Mouse (Mus musculus) forebrain, embryonic 14.5 days (tissue): Measurements from ENCODE around the gene Mindy2. TPM values are rescaled to one million over a fixed set of nuclear protein-coding genes. Genes with fewer than 3 reads are reported as not detected.

Experiments
- ATAC-seq: fragments of 200-750 bp; cut with Nextera tagmentation; 2 replicates; pipeline ENCODE4 v1.8.0; 2017; ENCODE audit warnings: mild to moderate bottlenecking, moderate library complexity
- DNase-seq: peaks from one replicate; pipeline ENCODE4 v3.0.0-alpha.2; 2015; ENCODE audit warnings: low spot score
- H3K27ac ChIP-seq: fragments of 300-500 bp; sonication (generic); 2 replicates; pipeline ENCODE4 v1.5.1; 2014; ENCODE audit warnings: low read depth, mild to moderate bottlenecking, control low read depth, low read length, moderate library complexity
- H3K27me3 ChIP-seq: fragments of 300-500 bp; sonication (generic); replicated peaks from 2 replicates; pipeline ENCODE4 v1.6.1; 2014; ENCODE audit warnings: low read length, control low read depth, mixed read lengths; ENCODE audit not compliant: control insufficient read depth, insufficient read depth
- H3K36me3 ChIP-seq: fragments of 300-500 bp; sonication (generic); 2 replicates; pipeline ENCODE4 v1.6.1; 2014; ENCODE audit warnings: low read length, control low read depth; ENCODE audit not compliant: control insufficient read depth, insufficient read depth
- H3K4me1 ChIP-seq: fragments of 300-500 bp; sonication (generic); 2 replicates; pipeline ENCODE4 v1.6.1; 2014; ENCODE audit warnings: antibody characterized with exemption, low read length, control low read depth; ENCODE audit not compliant: control insufficient read depth, insufficient read depth
- H3K4me2 ChIP-seq: fragments of 300-500 bp; sonication (generic); 2 replicates; pipeline ENCODE4 v1.6.1; 2014; ENCODE audit warnings: mild to moderate bottlenecking, control low read depth, low read length
- H3K4me3 ChIP-seq: fragments of 300-500 bp; sonication (generic); 2 replicates; pipeline ENCODE4 v1.5.1; 2014; ENCODE audit warnings: low read depth, low read length, control low read depth
- H3K9ac ChIP-seq: fragments of 300-500 bp; sonication (generic); 2 replicates; pipeline ENCODE4 v1.6.1; 2014; ENCODE audit warnings: mild to moderate bottlenecking, low read length, control low read depth, moderate library complexity
- H3K9me3 ChIP-seq: fragments of 300-500 bp; sonication (generic); replicated peaks from 2 replicates; pipeline ENCODE4 v1.6.1; 2016; ENCODE audit warnings: low read length, control low read depth, mixed read lengths; ENCODE audit not compliant: control insufficient read depth
- WGBS: fragments of 180-500 bp; shearing (Covaris S2); extraction: QIAGEN DNeasy Blood & Tissue Kit; methylation state at CpG from one replicate; pipeline ENCODE4 v1.1.7; 2014; 5-methylcytosine and 5-hydroxymethylcytosine counted together
- polyA plus RNA-seq: library from polyadenylated mRNA; unstranded; fragments of >200 nt; fragmentation: Nextera tagmentation; extraction: Ambion mirVana; gene quantifications from 2 replicates; pipeline ENCODE4 v1.2.1, GENCODE M21; 2014

Gene Mindy2
- polyA plus RNA-seq, 1 experiment from 2014 or later = 12.4 TPM

DNA sequence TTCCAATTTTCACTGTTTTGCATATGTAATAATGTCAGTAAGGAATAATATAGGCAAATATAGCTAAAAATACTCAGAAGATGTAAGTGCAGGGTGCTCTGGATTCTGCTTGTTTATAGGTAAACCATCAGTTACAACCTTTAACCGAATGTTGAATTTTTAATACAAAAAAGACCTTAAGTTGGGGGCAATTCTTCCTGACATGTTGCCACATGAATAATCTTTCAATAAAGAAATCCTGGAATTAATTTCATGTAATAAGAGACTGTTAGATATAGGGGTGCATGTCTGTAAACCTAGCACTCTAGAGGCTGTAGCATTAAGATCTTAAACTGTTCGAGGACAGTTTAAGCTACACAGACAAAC lies 1.2 kb downstream of the Mindy2 start:
- H3K36me3 ChIP-seq = no peaks in the 10 kb centered on the region
- DNase-seq (no peak), ATAC-seq (no peak)
- no peaks in the 10 kb centered on the region for H3K27me3 ChIP-seq
- peak overlapping the region; percentile 66 for H3K4me2 ChIP-seq
- peak overlapping the region; percentile 90 for H3K4me3 ChIP-seq
- peaks cover 15% of the 10 kb centered on the region for H3K4me1 ChIP-seq
- H3K27ac ChIP-seq = no peak overlapping the region
- no peaks in the 10 kb centered on the region for H3K9me3 ChIP-seq
- H3K9ac ChIP-seq = peak overlapping the region; percentile 91
- WGBS = 44% methylated on average over 2 of the region's 2 CpGs

DNA sequence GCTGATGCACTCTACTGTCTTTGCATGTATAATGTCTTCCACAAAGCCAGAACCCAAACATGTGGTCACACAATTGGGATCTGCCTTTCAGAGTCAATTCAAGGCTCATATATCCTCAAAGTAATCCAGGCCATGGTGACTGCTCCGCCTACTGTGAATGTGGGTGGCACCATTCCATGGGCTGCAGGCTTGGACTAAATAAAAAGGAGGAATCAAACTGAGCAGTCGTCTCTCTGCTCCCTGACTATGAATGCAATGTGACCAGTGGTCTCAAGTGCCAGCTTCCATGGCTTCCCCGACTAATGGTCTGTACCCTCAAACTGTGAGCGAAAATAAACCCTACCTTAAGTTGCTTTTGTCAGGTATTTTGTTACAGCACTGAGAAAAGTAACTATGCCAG lies 2.5 kb downstream of the Mindy2 start:
- Histone ChIP-seq H3K4me1 (peaks cover 15% of the 10 kb centered on the region), H3K27me3 (no peaks in the 10 kb centered on the region), H3K4me3 (no peak overlapping the region), H3K4me2 (peak overlapping the region; percentile 66; the same call in 1 of the 2 replicates), H3K27ac (no peak overlapping the region), H3K9ac (no peak overlapping the region), H3K36me3 (no peaks in the 10 kb centered on the region), H3K9me3 (no peaks in the 10 kb centered on the region)
- WGBS = 64% methylated on average over 4 of the region's 4 CpGs
- DNase-seq (no peak), ATAC-seq (no peak)

- WGBS = 83% methylated on average over 2 of the region's 2 CpGs
Measured at GRCm38 (mm10) chr9:70653875-70654274, 3.1 kb downstream of the Mindy2 start.

DNA sequence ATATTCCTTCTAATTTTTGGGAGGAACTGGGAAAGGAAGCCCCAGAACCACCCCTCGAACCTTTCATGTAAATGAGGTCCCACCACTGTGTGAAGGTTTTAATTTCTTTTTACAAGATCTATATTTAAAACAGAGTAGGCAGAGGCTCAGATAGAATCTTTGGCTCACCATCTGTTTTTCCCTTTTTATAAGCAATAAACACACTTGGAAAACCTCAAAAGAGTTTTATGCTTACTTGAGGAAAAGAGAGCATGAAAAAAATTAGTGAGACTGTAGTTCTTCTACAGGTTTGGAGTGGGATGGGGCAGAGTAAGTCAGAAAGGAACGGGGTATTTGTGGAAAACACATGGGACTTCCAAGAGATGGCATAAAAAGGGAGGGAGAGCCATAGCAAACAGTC lies 4.8 kb downstream of the Mindy2 start:
- Histone ChIP-seq H3K4me1 (peaks cover 15% of the 10 kb centered on the region), H3K4me2 (no peak overlapping the region), H3K27ac (no peak overlapping the region), H3K4me3 (no peak overlapping the region), H3K9me3 (no peaks in the 10 kb centered on the region), H3K27me3 (no peaks in the 10 kb centered on the region), H3K36me3 (no peaks in the 10 kb centered on the region), H3K9ac (no peak overlapping the region)
- WGBS = 73% methylated on average over 2 of the region's 2 CpGs
- ATAC-seq (no peak), DNase-seq (no peak)

More at GRCm38 (mm10) chr9:70653875-70654274, 3.1 kb downstream of the Mindy2 start:
- H3K4me2 ChIP-seq = peak overlapping the region; percentile 66; the same call in 1 of the 2 replicates
- H3K4me3 ChIP-seq = no peak overlapping the region
- H3K27me3 ChIP-seq = no peaks in the 10 kb centered on the region
- H3K9ac ChIP-seq = no peak overlapping the region
- peaks cover 15% of the 10 kb centered on the region for H3K4me1 ChIP-seq
- H3K9me3 ChIP-seq = no peaks in the 10 kb centered on the region
- no peaks in the 10 kb centered on the region for H3K36me3 ChIP-seq
- no peak for DNase-seq
- no peak overlapping the region for H3K27ac ChIP-seq
- no peak for ATAC-seq

DNA sequence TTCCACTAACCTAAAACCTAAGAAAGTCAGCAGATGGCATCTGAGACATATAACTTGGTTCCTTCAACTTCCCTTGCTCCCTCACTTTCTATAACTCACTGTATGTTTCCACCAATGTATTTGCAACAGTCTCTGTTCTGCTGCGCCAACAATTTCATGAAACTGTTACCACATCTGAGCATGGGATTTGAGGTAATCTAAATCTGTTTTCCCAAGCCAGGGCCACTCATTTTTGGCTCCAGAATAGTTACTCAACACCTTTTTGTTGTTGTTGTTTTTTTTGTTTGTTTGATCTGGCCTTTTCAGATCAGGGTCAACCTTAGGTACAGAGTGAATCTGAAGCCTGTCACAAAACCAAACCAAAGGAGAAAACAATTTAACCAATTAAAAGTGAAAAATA lies 6.0 kb downstream of the Mindy2 start:
- Histone ChIP-seq H3K4me2 (no peak overlapping the region), H3K4me1 (peaks cover 15% of the 10 kb centered on the region), H3K4me3 (no peak overlapping the region), H3K27me3 (no peaks in the 10 kb centered on the region), H3K36me3 (no peaks in the 10 kb centered on the region), H3K9ac (no peak overlapping the region), H3K9me3 (no peaks in the 10 kb centered on the region), H3K27ac (no peak overlapping the region)
- DNase-seq = no peak
- ATAC-seq = no peak
- 87% methylated on average over 1 of the region's 1 CpGs for WGBS

DNA sequence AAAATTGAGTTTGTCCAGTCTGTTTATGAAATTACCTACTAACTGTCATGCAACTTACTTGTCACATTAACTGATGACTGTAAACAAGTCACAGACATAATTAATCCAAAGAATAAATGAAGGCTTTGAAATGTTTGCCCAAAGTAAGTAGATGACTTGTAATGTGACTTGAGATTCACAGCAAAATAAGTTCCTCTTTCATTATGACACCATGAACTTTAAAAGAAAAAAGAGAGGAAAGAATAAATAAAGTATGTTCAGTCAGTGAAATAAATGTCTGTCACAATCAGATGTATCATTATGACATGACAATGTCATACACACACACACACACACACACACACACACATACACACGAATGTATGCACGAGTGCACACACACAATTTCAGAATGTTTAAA lies 6.7 kb downstream of the Mindy2 start:
- no peaks in the 10 kb centered on the region for H3K36me3 ChIP-seq
- DNase-seq = no peak
- H3K4me2 ChIP-seq = no peak overlapping the region
- no peak overlapping the region for H3K27ac ChIP-seq
- H3K27me3 ChIP-seq = no peaks in the 10 kb centered on the region
- ATAC-seq = no peak
- H3K4me1 ChIP-seq = peaks cover 13% of the 10 kb centered on the region
- no peak overlapping the region for H3K4me3 ChIP-seq
- 97% methylated on average over 2 of the region's 2 CpGs for WGBS
- no peaks in the 10 kb centered on the region for H3K9me3 ChIP-seq
- H3K9ac ChIP-seq = no peak overlapping the region

GRCm38 (mm10) chr9:70636748-70637147 lies 20.2 kb downstream of the Mindy2 start:
- Histone ChIP-seq H3K27me3 (no peaks in the 10 kb centered on the region), H3K27ac (no peak overlapping the region), H3K9ac (no peak overlapping the region), H3K4me2 (no peak overlapping the region), H3K9me3 (no peaks in the 10 kb centered on the region), H3K4me3 (no peak overlapping the region), H3K36me3 (no peaks in the 10 kb centered on the region), H3K4me1 (no peaks in the 10 kb centered on the region)
- 83% methylated on average over 2 of the region's 2 CpGs for WGBS
- DNase-seq = no peak
- ATAC-seq = no peak

DNA sequence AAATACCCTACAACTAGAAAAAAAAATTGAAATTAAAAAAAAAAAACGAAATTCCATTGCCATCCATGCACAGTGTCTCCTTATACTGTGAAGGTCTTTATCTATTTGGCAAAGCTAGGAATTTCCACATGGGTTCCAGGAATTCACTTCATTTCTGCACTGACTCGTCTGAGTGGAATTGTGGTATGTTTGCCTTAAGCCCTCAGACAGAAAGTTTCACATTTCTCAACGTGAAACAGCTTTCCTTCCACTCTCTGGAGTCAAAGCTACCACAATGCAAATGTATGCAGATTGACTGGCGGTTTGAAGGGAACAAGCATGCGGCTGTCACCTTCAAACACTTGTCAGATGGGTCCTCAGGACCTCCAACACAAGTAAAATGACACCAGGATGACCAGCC lies 25.3 kb downstream of the Mindy2 start:
- Histone ChIP-seq H3K27ac (no peak overlapping the region), H3K9me3 (no peaks in the 10 kb centered on the region), H3K9ac (no peak overlapping the region), H3K4me3 (no peak overlapping the region), H3K4me2 (no peak overlapping the region), H3K4me1 (no peaks in the 10 kb centered on the region), H3K27me3 (no peaks in the 10 kb centered on the region), H3K36me3 (no peaks in the 10 kb centered on the region)
- ATAC-seq = no peak
- WGBS = 39% methylated on average over 5 of the region's 5 CpGs
- DNase-seq = no peak

DNA sequence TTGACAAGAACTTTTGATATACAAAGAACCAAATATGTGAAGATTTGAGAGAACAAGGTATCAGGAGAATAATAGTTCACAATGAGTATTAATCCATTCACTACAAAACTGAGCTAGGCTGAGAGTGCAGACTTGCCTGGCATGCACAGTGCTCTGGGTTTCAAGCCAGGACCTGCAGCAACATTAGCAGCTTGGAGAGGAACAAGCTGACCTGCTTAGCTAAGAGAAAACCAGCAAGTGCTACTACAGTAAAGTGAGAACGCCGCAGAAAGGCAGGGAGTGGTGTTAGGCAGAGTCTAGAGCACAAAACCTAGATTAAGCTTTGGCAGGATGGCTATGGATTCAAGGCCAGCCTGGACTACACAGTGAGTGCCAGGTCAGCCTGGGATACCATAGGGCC lies 27.3 kb downstream of the Mindy2 start:
- Histone ChIP-seq H3K4me2 (no peak overlapping the region), H3K27ac (no peak overlapping the region), H3K36me3 (no peaks in the 10 kb centered on the region), H3K4me1 (no peaks in the 10 kb centered on the region), H3K27me3 (no peaks in the 10 kb centered on the region), H3K9me3 (no peaks in the 10 kb centered on the region), H3K4me3 (no peak overlapping the region), H3K9ac (no peak overlapping the region)
- ATAC-seq = no peak
- DNase-seq = no peak
- WGBS = 93% methylated on average over 2 of the region's 2 CpGs
